Mouse (Mus musculus): ENCODE data around the gene Alx1. TPM values are rescaled to one million over a fixed set of nuclear protein-coding genes. Genes with fewer than 3 reads are reported as not detected.

Alx1 gene
- polyA plus RNA-seq, 1 experiment from 2014 or later, result 186 TPM

DNA sequence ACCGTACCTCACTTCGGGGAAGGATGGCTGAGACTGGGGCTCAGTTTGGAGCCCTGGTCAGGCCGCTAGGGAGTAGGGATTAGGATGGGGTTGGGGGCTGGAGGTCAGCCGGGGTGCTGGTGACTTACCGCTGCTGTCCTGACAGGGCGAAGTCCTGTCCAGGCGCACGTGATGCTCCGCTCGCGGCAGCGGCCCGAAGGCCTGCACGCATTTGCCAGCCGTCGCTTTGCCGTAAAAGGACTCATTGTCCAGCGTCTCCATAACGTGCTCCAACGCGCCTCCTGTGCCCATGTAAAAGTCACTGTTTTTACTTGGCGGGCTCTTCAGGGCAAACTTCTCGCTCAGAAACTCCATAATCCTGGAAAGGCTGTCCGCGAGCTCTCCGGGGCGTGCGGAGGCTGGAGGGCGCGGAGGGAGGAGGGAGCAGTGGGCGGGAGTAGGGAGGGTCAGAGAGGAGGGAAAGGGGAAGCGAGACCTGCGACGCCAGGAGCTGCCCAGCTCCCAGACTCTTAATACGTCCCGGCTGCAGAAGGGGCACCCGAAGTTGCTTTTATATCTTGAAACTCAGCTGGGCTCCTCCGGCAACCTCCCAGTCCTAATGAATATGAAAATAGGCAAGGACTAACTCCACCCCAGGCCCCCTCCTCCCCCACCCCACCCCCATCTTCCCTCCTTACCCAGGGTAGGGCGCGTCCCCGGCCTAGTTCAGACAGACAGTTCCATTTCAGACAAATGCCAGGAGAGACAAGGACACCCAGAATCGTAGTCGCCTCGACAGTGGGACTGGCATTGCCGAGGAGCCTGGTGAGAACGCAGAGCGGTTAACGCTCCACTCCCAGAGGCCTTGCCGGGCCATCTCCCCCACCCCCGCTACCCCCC lies 1.5 kb downstream of the Alx1 start:
- under 1% methylated on average over 47 of the region's 50 CpGs for WGBS
- peak overlapping the region; percentile 67 for H3K9ac ChIP-seq (replicated peaks; ENCODE audit: low read length)
- peak overlapping the region; percentile 90 for H3K27ac ChIP-seq (replicated peaks; ENCODE audit: low read depth, low read length)

GRCm38 (mm10) chr10:103027931-103028252 lies 2.1 kb downstream of the Alx1 start:
- DNase-seq (ENCODE audit: low spot score) (no peak), ATAC-seq (replicated peaks; ENCODE audit: insufficient number of reproducible peaks, low FRiP score, low TSS enrichment, low read depth) (no peak)
- Histone ChIP-seq H3K9me3 (replicated peaks; ENCODE audit: control insufficient read depth, low read length) (no peaks in the 10 kb centered on the region), H3K4me2 (ENCODE audit: low read depth, low read length) (peak overlapping the region; percentile 46), H3K36me3 (replicated peaks; ENCODE audit: control insufficient read depth, insufficient read depth, low read depth, low read length) (no peaks in the 10 kb centered on the region), H3K4me3 (ENCODE audit: low read depth, low read length) (peak overlapping the region; percentile 53), H3K9ac (replicated peaks; ENCODE audit: low read length) (peak overlapping the region; percentile 67), H3K4me1 (ENCODE audit: control insufficient read depth, insufficient read depth, low read length) (no peaks in the 10 kb centered on the region), H3K27ac (replicated peaks; ENCODE audit: low read depth, low read length) (peak overlapping the region; percentile 90), H3K27me3 (ENCODE audit: control insufficient read depth, insufficient read depth, low read length) (peaks cover 20% of the 10 kb centered on the region)
- under 1% methylated on average over 15 of the region's 15 CpGs for WGBS

More for the DNA sequence above, 1.5 kb downstream of the Alx1 start:
- Histone ChIP-seq H3K4me1 (ENCODE audit: control insufficient read depth, insufficient read depth, low read length) (no peaks in the 10 kb centered on the region), H3K36me3 (replicated peaks; ENCODE audit: control insufficient read depth, insufficient read depth, low read depth, low read length) (no peaks in the 10 kb centered on the region), H3K27me3 (ENCODE audit: control insufficient read depth, insufficient read depth, low read length) (peaks cover 23% of the 10 kb centered on the region), H3K9me3 (replicated peaks; ENCODE audit: control insufficient read depth, low read length) (no peaks in the 10 kb centered on the region), H3K4me2 (ENCODE audit: low read depth, low read length) (peak overlapping the region; percentile 46), H3K4me3 (ENCODE audit: low read depth, low read length) (peak overlapping the region; percentile 53)
- peak; percentile 91 for ATAC-seq (replicated peaks; ENCODE audit: insufficient number of reproducible peaks, low FRiP score, low TSS enrichment, low read depth)
- DNase-seq (ENCODE audit: low spot score), result peak; percentile 86

DNA sequence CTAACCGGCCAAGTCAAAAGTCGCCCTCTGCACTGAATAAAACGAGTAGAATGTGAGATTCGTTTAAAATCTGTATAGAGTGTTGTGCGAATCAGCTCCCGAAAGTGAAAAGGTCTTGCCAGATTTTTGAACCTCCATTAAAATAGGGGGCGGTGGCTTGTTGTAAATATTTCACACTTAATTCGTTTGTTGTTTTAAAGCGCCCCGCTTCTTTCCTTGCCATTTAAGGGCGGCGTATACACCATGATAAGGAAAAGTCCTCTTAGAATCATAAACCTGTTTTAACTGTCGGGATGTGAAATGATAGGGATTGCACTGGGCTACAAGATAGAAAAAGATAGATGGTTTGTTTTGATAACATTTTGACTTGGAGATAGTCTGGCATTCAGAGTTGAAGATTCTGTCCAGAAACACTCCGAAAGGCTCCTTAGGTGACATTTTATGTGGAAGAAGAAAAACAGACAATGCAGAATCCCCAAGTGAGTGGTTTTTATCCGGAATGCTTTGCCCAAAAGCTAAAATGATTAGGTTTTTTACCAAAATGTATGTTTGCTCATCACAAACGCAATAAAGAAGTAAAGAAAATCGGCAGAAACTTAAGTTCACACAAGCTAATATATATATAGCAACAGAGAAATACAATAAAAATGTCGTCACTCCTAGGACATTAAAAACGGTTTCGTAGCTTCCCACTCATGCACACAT lies 2.6 kb downstream of the Alx1 start:
- Histone ChIP-seq H3K4me3 (ENCODE audit: low read depth, low read length) (peak overlapping the region; percentile 53), H3K4me2 (ENCODE audit: low read depth, low read length) (peak overlapping the region; percentile 32; the same call in 1 of the 2 replicates), H3K9ac (replicated peaks; ENCODE audit: low read length) (peak overlapping the region; percentile 43), H3K27ac (replicated peaks; ENCODE audit: low read depth, low read length) (no peak overlapping the region; the same call in none of the 2 replicates), H3K4me1 (ENCODE audit: control insufficient read depth, insufficient read depth, low read length) (no peaks in the 10 kb centered on the region), H3K36me3 (replicated peaks; ENCODE audit: control insufficient read depth, insufficient read depth, low read depth, low read length) (no peaks in the 10 kb centered on the region), H3K9me3 (replicated peaks; ENCODE audit: control insufficient read depth, low read length) (no peaks in the 10 kb centered on the region), H3K27me3 (ENCODE audit: control insufficient read depth, insufficient read depth, low read length) (peaks cover 20% of the 10 kb centered on the region)
- peak; percentile 55 for DNase-seq (ENCODE audit: low spot score)
- under 1% methylated on average over 20 of the region's 20 CpGs for WGBS
- no peak for ATAC-seq (replicated peaks; ENCODE audit: insufficient number of reproducible peaks, low FRiP score, low TSS enrichment, low read depth)

DNA sequence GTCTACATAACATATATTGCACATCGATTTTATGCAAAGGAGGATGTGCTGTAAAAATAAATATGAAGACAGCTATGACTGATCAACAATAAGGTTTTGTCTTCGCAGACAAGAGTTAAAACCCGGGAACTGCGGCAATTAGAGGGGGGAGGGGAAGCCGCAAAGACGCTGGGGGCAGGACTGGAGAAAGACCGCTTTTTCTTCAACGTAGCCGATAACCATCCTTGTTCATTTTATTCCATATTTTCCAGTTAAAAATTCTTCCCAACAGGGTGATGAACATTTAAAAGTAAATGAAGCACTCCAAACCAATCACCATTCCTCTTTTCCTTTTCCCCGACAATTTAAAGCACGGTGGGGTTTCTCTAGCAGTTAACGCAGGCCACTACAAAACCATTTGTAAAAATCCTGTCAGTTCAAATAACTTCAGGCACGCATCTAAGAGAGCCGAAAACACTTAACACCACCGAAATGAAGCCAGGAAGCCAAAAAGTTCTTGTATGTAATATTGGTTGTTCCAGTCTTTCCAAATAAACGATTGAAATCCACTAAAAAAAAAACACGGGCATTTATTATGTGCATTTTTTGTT lies 3.3 kb downstream of the Alx1 start:
- H3K4me3 ChIP-seq (ENCODE audit: low read depth, low read length), result peak overlapping the region; percentile 53
- ATAC-seq (replicated peaks; ENCODE audit: insufficient number of reproducible peaks, low FRiP score, low TSS enrichment, low read depth), result no peak
- no peaks in the 10 kb centered on the region for H3K9me3 ChIP-seq (replicated peaks; ENCODE audit: control insufficient read depth, low read length)
- peak; percentile 71 for DNase-seq (ENCODE audit: low spot score)
- H3K27me3 ChIP-seq (ENCODE audit: control insufficient read depth, insufficient read depth, low read length), result peaks cover 17% of the 10 kb centered on the region
- H3K4me1 ChIP-seq (ENCODE audit: control insufficient read depth, insufficient read depth, low read length), result no peaks in the 10 kb centered on the region
- WGBS, result 0% methylated on average over 17 of the region's 17 CpGs
- peak overlapping the region; percentile 32 for H3K4me2 ChIP-seq (ENCODE audit: low read depth, low read length)
- H3K36me3 ChIP-seq (replicated peaks; ENCODE audit: control insufficient read depth, insufficient read depth, low read depth, low read length), result no peaks in the 10 kb centered on the region
- peak overlapping the region; percentile 43 for H3K9ac ChIP-seq (replicated peaks; ENCODE audit: low read length)
- no peak overlapping the region; the same call in 1 of the 2 replicates for H3K27ac ChIP-seq (replicated peaks; ENCODE audit: low read depth, low read length)

GRCm38 (mm10) chr10:103002556-103002955 lies 27.5 kb downstream of the Alx1 start:
- Histone ChIP-seq H3K4me1 (ENCODE audit: control insufficient read depth, insufficient read depth, low read length) (no peaks in the 10 kb centered on the region), H3K27me3 (ENCODE audit: control insufficient read depth, insufficient read depth, low read length) (no peaks in the 10 kb centered on the region), H3K36me3 (replicated peaks; ENCODE audit: control insufficient read depth, insufficient read depth, low read depth, low read length) (no peaks in the 10 kb centered on the region), H3K9ac (replicated peaks; ENCODE audit: low read length) (no peak overlapping the region), H3K4me3 (ENCODE audit: low read depth, low read length) (no peak overlapping the region), H3K4me2 (ENCODE audit: low read depth, low read length) (no peak overlapping the region), H3K27ac (replicated peaks; ENCODE audit: low read depth, low read length) (no peak overlapping the region), H3K9me3 (replicated peaks; ENCODE audit: control insufficient read depth, low read length) (no peaks in the 10 kb centered on the region)
- WGBS, result 80% methylated on average over 2 of the region's 2 CpGs
- ATAC-seq (replicated peaks; ENCODE audit: insufficient number of reproducible peaks, low FRiP score, low TSS enrichment, low read depth) (no peak), DNase-seq (ENCODE audit: low spot score) (no peak)

GRCm38 (mm10) chr10:103000902-103001301 lies 29.1 kb downstream of the Alx1 start:
- Histone ChIP-seq H3K27me3 (ENCODE audit: control insufficient read depth, insufficient read depth, low read length) (no peaks in the 10 kb centered on the region), H3K9me3 (replicated peaks; ENCODE audit: control insufficient read depth, low read length) (no peaks in the 10 kb centered on the region), H3K36me3 (replicated peaks; ENCODE audit: control insufficient read depth, insufficient read depth, low read depth, low read length) (no peaks in the 10 kb centered on the region), H3K4me2 (ENCODE audit: low read depth, low read length) (no peak overlapping the region), H3K27ac (replicated peaks; ENCODE audit: low read depth, low read length) (no peak overlapping the region), H3K9ac (replicated peaks; ENCODE audit: low read length) (no peak overlapping the region), H3K4me1 (ENCODE audit: control insufficient read depth, insufficient read depth, low read length) (no peaks in the 10 kb centered on the region), H3K4me3 (ENCODE audit: low read depth, low read length) (no peak overlapping the region)
- DNase-seq (ENCODE audit: low spot score) (no peak), ATAC-seq (replicated peaks; ENCODE audit: insufficient number of reproducible peaks, low FRiP score, low TSS enrichment, low read depth) (no peak)
- 51% methylated on average over 8 of the region's 8 CpGs for WGBS

DNA sequence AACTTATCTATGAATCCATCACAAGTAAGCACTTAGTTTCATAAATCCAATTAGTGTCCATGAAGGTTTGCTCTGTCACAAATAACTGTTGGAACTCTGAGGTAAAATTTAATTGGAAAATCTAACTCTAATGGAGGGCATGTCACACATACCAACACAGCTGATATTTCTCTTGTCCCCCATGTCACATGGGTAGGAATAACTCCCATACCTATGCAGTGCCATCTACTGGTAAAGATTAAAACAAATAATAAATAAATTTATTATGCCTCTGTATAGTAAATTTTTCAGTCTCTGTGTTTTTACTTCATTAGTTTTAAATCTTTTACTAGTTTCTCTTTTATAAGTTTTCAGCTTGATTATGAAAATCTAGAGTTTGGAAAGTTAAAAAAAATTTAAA lies 30.4 kb downstream of the Alx1 start:
- Histone ChIP-seq H3K4me3 (ENCODE audit: low read depth, low read length) (no peak overlapping the region), H3K4me2 (ENCODE audit: low read depth, low read length) (no peak overlapping the region), H3K9me3 (replicated peaks; ENCODE audit: control insufficient read depth, low read length) (no peaks in the 10 kb centered on the region), H3K27ac (replicated peaks; ENCODE audit: low read depth, low read length) (no peak overlapping the region), H3K27me3 (ENCODE audit: control insufficient read depth, insufficient read depth, low read length) (no peaks in the 10 kb centered on the region), H3K9ac (replicated peaks; ENCODE audit: low read length) (no peak overlapping the region), H3K36me3 (replicated peaks; ENCODE audit: control insufficient read depth, insufficient read depth, low read depth, low read length) (no peaks in the 10 kb centered on the region), H3K4me1 (ENCODE audit: control insufficient read depth, insufficient read depth, low read length) (no peaks in the 10 kb centered on the region)
- DNase-seq (ENCODE audit: low spot score) (no peak), ATAC-seq (replicated peaks; ENCODE audit: insufficient number of reproducible peaks, low FRiP score, low TSS enrichment, low read depth) (no peak)

DNA sequence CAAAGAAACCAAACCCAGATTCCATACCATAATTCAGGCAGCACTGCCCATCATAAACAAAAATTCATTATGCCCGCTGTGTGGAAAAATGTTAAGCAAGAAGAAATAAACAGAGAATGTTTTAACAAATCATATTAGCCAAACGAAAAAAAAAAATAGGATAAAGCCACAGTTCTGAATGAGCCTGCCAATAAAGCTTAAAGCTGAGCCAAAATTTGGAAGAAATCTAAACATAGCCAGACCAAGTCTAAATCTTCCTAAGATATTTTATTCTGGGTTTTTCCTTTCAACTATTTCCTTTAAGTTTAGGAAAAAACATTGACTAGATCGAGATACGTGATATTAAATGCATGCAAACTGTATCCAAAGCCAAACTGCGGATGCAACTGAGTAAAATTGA lies 54.9 kb downstream of the Alx1 start:
- Histone ChIP-seq H3K4me3 (ENCODE audit: low read depth, low read length) (no peak overlapping the region), H3K27me3 (ENCODE audit: control insufficient read depth, insufficient read depth, low read length) (no peaks in the 10 kb centered on the region), H3K4me1 (ENCODE audit: control insufficient read depth, insufficient read depth, low read length) (no peaks in the 10 kb centered on the region), H3K36me3 (replicated peaks; ENCODE audit: control insufficient read depth, insufficient read depth, low read depth, low read length) (no peaks in the 10 kb centered on the region), H3K9ac (replicated peaks; ENCODE audit: low read length) (no peak overlapping the region), H3K9me3 (replicated peaks; ENCODE audit: control insufficient read depth, low read length) (no peaks in the 10 kb centered on the region), H3K4me2 (ENCODE audit: low read depth, low read length) (no peak overlapping the region), H3K27ac (replicated peaks; ENCODE audit: low read depth, low read length) (no peak overlapping the region)
- no peak for DNase-seq (ENCODE audit: low spot score)
- WGBS, result 80% methylated on average over 5 of the region's 5 CpGs
- no peak for ATAC-seq (replicated peaks; ENCODE audit: insufficient number of reproducible peaks, low FRiP score, low TSS enrichment, low read depth)

All from embryonic facial prominence, embryonic 11.5 days (tissue).